Mouse (Mus musculus): ENCODE measurements around the gene Fth1.

DNA sequence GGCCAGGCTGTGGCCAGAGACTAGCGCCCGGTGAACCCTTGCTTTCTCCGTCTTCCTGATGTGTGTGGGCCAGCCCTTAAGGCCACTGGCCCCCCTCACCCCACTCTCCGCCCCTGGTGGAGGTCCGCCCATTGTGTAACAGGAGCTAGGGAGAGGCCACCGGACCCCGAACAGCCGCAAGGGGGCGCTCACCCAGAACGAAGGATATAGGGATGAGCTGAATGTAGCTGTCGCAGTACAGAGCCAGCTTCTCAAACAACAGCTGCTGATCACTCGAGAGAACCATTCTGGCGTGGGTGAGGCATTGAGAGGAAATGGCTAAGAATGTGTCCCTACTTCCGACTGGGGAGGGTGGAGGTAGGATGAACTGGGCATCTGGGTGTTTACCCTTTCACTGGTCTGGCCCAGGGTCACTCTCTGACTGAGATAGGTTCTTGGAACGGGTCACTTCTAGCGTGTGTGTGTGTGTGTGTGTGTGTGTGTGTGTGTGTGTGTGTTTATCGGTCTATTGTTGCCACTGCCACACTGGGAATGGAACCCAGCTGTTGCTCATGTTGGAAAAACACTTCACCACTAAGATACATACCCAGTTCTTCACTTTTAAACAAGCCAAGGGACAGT lies 12.7 kb downstream of the Fth1 start:
- no peak for TF ChIP-seq ELF1 (IDR thresholded peaks at IDR 0.05; ENCODE audit: low read depth, low read length)
- TF ChIP-seq CTCF (conservative IDR thresholded peaks at IDR 0.05 in 1 of 2, IDR thresholded peaks at IDR 0.05 in 1 of 2; ENCODE audit: low read depth in 2 of 2, low read length in 2 of 2), result peak in 1 of 2 experiments; percentile 67; a peak in 2 of 4 replicates
- no peak for TF ChIP-seq CHD1 (IDR thresholded peaks at IDR 0.05; ENCODE audit: low read depth, low read length)
- no peak for TF ChIP-seq POLR2A (IDR thresholded peaks at IDR 0.05; ENCODE audit: low read depth, low read length)
- no peak for TF ChIP-seq ZMIZ1 (IDR thresholded peaks at IDR 0.05; ENCODE audit: low read depth, low read length)
- no peak for TF ChIP-seq MAFK (IDR thresholded peaks at IDR 0.05; ENCODE audit: insufficient replicate concordance, low read length)

Measured in CH12.LX (cell line).